Mouse (Mus musculus) cerebellum, postnatal 4 days (tissue): ENCODE data around the gene Adprh.
"Not testable (repeated sequence)": the region's sequence is repeated elsewhere in the genome, so short reads cannot be mapped to it uniquely, and the experiment has no call there.

Experiments used
- DNase-seq, 2 experiments: peaks; one replicate each; pipeline ENCODE4 v3.0.0; 2022; ENCODE audit warnings: low spot score in 2 of 2, mixed read lengths in 1 of 2

Gene Adprh

GRCm38 (mm10) chr16:38467091-38467916 lies 14.8 kb upstream of the Adprh start:
- no peak for DNase-seq

GRCm38 (mm10) chr16:38466089-38466488 lies 13.6 kb upstream of the Adprh start:
- no peak for DNase-seq

- DNase-seq: no peak
These were observed 10.8 kb upstream of the Adprh start for GRCm38 (mm10) chr16:38463305-38463704.

- no peak for DNase-seq
These were observed 9.7 kb upstream of the Adprh start for GRCm38 (mm10) chr16:38462161-38462560.

GRCm38 (mm10) chr16:38461749-38462148 lies 9.2 kb upstream of the Adprh start:
- DNase-seq: no peak

- DNase-seq: no peak
These were observed 7.5 kb upstream of the Adprh start for GRCm38 (mm10) chr16:38459990-38460389.

- no peak for DNase-seq
These were observed 6.2 kb upstream of the Adprh start for GRCm38 (mm10) chr16:38458600-38459280.

- DNase-seq: no peak
These were observed 4.5 kb upstream of the Adprh start for GRCm38 (mm10) chr16:38456812-38457567.

- DNase-seq: no peak
These were observed 3.3 kb upstream of the Adprh start, which contains the start of gene Cd80 for GRCm38 (mm10) chr16:38455511-38456418. Gene Cd80 (plus strand): TSS chr16:38455561.

- DNase-seq: no peak
These were observed 2.2 kb upstream of the Adprh start for GRCm38 (mm10) chr16:38454533-38455254.

GRCm38 (mm10) chr16:38453952-38454351 lies 1.4 kb upstream of the Adprh start:
- no peak for DNase-seq

GRCm38 (mm10) chr16:38453203-38453553 lies 675 bp upstream of the Adprh start:
- DNase-seq: no peak

- no peak for DNase-seq
These were observed 890 bp downstream of the Adprh start for GRCm38 (mm10) chr16:38451421-38452205.

- DNase-seq: no peak
These were observed 1.8 kb downstream of the Adprh start for GRCm38 (mm10) chr16:38450707-38451106.

GRCm38 (mm10) chr16:38448458-38448857 lies 4.0 kb downstream of the Adprh start:
- no peak for DNase-seq

- no peak for DNase-seq
These were observed 5.1 kb downstream of the Adprh start for GRCm38 (mm10) chr16:38447366-38447765.

GRCm38 (mm10) chr16:38446141-38446540 lies 6.4 kb downstream of the Adprh start:
- DNase-seq: not testable (repeated sequence)

- no peak for DNase-seq
These were observed 6.9 kb downstream of the Adprh start for GRCm38 (mm10) chr16:38445576-38445975.

GRCm38 (mm10) chr16:38445046-38445445 lies 7.5 kb downstream of the Adprh start:
- no peak for DNase-seq
